Mouse (Mus musculus): Measurements from ENCODE around the gene Tas2r115. TPM values are rescaled to one million over a fixed set of nuclear protein-coding genes. Genes with fewer than 3 reads are reported as not detected.
"Not testable (repeated sequence)": the region's sequence is repeated elsewhere in the genome, so short reads cannot be mapped to it uniquely, and the experiment has no call there.

The Tas2r115 gene
- not detected in 2 replicates for total RNA-seq (2015; ENCODE audit: low replicate concordance)
- total RNA-seq (2017; ENCODE audit: low replicate concordance) = not detected in 2 replicates

DNA sequence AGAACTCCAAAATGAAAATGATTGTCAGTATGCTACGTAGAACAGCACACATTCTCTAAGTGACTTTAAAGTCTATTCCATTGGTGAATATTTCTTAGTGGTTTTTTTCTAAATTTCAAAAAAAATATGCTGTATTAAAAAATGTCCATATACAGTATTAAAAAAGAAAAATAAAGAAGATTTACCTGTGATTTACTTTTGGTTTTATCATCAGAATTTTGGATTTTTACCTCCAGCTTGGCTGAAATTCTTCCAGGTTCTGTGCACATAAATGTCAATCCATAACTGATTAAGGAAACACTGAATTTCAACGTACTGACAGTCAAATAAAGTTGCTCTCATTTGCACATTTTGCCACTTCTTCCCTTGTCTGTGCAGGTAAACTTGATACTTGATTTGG, at the start of gene Tas2r115:
Tas2r115 (minus strand) TSS at position 101 of the 400 bp plus-strand sequence.
- ATAC-seq (replicated peaks; ENCODE audit: low FRiP score, poor library complexity, severe bottlenecking) = no peak

DNA sequence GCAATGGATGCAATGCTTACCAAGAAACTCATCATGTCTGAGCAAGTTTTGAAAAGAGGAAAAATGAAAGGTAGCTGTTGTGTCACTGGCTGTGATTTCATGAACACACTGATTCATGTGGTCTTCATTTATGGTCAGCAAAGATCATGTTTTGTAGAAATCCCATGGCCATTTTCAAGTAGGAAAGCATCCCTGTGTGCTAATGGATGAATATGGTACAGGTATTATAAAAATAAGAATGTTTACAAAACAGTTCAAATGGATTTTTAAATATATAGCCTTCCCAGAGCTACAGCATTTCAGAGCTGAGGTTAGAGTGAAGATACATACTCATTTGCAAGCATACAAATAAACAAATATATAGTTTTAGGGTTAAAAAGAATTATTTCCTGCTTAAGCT, 40.2 kb upstream of the Tas2r115 start, which contains the start of gene Tas2r136:
Tas2r136 (minus strand) TSS at position 101 of the 400 bp plus-strand sequence.
- ATAC-seq (replicated peaks; ENCODE audit: low FRiP score, poor library complexity, severe bottlenecking) = no peak

DNA sequence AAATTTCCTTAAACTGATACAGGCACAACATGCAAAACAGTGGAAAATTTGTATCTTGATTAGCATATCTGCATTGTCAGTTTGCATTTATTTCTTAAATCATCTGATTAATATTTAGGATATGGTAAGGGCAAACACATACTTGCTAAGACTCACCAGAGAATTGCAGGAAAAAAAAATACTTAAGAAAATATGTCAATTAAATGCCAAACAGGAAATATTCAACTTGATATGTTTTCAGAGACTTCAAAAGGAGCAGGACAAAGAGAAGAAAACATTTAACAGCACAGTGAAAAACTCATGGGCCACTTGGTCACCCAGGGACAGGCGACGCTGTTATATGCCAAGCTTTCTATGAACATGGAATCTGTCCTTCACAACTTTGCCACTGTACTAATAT, 24.0 kb upstream of the Tas2r115 start, which contains the start of gene Tas2r102:
Tas2r102 (plus strand) TSS at position 301 of the 400 bp plus-strand sequence.
- ATAC-seq (replicated peaks; ENCODE audit: low FRiP score, poor library complexity, severe bottlenecking) = no peak

DNA sequence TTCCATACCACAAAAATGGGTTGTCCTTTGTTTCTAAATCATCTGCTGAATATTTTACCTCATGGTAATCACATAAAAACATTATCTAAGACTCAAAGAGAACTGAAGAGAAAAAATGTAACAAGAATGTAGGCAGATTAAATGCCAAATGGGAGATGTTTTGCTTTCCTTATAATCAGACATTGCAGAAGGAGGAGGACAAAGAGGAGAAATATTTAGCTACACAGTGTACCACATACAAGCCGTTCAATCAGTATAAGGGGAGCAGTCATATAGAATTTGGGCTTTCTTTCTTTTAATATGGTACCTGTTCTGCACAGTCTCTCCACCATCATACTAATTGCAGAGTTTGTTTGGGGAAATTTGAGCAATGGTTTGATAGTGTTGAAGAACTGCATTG, 16.6 kb upstream of the Tas2r115 start, which contains the start of gene Tas2r124:
Tas2r124 (plus strand) TSS at position 301 of the 400 bp plus-strand sequence.
- no peak for ATAC-seq (replicated peaks; ENCODE audit: low FRiP score, poor library complexity, severe bottlenecking)

GRCm38 (mm10) chr6:132750206-132750605, 12.4 kb upstream of the Tas2r115 start:
- ATAC-seq (replicated peaks; ENCODE audit: low FRiP score, poor library complexity, severe bottlenecking) = no peak

DNA sequence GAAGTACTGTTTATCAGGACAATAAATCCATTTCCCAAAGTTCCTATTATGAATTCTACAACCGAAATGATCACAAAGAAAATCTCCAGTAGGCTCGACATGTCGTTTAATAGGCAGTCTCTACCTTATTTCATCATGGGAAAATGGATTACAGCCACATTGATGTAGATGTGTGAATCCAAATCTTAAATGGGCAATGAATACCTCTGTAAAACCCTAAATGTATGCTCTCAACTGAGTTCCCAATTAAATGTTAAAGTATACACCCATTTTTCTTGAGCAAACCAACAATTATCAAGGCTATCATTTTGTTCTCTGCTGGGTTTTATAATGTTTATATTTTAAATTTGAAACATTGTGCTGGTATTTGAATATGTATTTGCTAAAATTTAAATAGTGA, 26.0 kb downstream of the Tas2r115 start, which contains the start of gene Tas2r122:
Tas2r122 (minus strand) TSS at position 101 of the 400 bp plus-strand sequence.
- ATAC-seq (replicated peaks; ENCODE audit: low FRiP score, poor library complexity, severe bottlenecking) = no peak

DNA sequence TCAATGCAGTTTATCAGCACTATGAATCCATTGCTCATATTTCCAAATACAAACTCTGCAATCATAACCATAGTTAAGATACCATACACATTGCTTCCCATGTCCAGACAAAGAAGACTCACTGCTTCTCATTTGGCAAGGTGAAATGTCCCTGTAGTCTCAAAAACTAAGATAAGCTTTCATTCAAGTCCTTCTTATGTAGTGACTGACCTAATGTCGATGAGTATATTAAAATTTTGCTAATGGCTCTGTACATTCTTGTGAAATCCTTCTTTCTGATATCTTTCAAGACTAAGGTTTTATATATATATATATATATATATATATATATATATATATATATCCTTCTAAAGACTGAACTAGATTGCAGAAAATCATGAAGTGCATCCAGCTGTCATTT, 36.9 kb downstream of the Tas2r115 start, which contains the start of gene Tas2r121:
Tas2r121 (minus strand) TSS at position 101 of the 400 bp plus-strand sequence.
- no peak for ATAC-seq (replicated peaks; ENCODE audit: low FRiP score, poor library complexity, severe bottlenecking)

GRCm38 (mm10) chr6:132691596-132691995, 46.2 kb downstream of the Tas2r115 start:
- ATAC-seq (replicated peaks; ENCODE audit: low FRiP score, poor library complexity, severe bottlenecking) = not testable (repeated sequence)

Other genes with a start within 250 kb of the Tas2r115 start
- not detected in 2 replicates for gene Prh1, start 168.2 kb downstream of the Tas2r115 start, total RNA-seq (2015; ENCODE audit: low replicate concordance)
- gene Prh1, start 168.2 kb downstream of the Tas2r115 start, total RNA-seq (2017; ENCODE audit: low replicate concordance) = not detected in 2 replicates
- not detected in 2 replicates for gene Prp2, start 142.1 kb downstream of the Tas2r115 start, total RNA-seq (2015; ENCODE audit: low replicate concordance)
- gene Prp2, start 142.1 kb downstream of the Tas2r115 start, total RNA-seq (2017; ENCODE audit: low replicate concordance) = not detected in 2 replicates
- not detected in 2 replicates for gene A630073D07Rik, start 86.5 kb downstream of the Tas2r115 start, total RNA-seq (2015; ENCODE audit: low replicate concordance)
- not detected in 2 replicates for gene A630073D07Rik, start 86.5 kb downstream of the Tas2r115 start, total RNA-seq (2017; ENCODE audit: low replicate concordance)
- gene Tas2r120, start 81.1 kb downstream of the Tas2r115 start, total RNA-seq (2015; ENCODE audit: low replicate concordance) = not detected in 2 replicates
- gene Tas2r120, start 81.1 kb downstream of the Tas2r115 start, total RNA-seq (2017; ENCODE audit: low replicate concordance) = not detected in 2 replicates
- gene Tas2r121, start 37.0 kb downstream of the Tas2r115 start, total RNA-seq (2015; ENCODE audit: low replicate concordance) = not detected in 2 replicates
- not detected in 2 replicates for gene Tas2r121, start 37.0 kb downstream of the Tas2r115 start, total RNA-seq (2017; ENCODE audit: low replicate concordance)
- gene Tas2r122, start 26.1 kb downstream of the Tas2r115 start, total RNA-seq (2015; ENCODE audit: low replicate concordance) = not detected in 2 replicates
- not detected in 2 replicates for gene Tas2r122, start 26.1 kb downstream of the Tas2r115 start, total RNA-seq (2017; ENCODE audit: low replicate concordance)
- not detected in 2 replicates for gene Tas2r124, start 16.7 kb upstream of the Tas2r115 start, total RNA-seq (2015; ENCODE audit: low replicate concordance)
- not detected in 2 replicates for gene Tas2r124, start 16.7 kb upstream of the Tas2r115 start, total RNA-seq (2017; ENCODE audit: low replicate concordance)
- not detected in 2 replicates for gene Tas2r102, start 24.1 kb upstream of the Tas2r115 start, total RNA-seq (2015; ENCODE audit: low replicate concordance)
- not detected in 2 replicates for gene Tas2r102, start 24.1 kb upstream of the Tas2r115 start, total RNA-seq (2017; ENCODE audit: low replicate concordance)
- gene Tas2r136, start 40.1 kb upstream of the Tas2r115 start, total RNA-seq (2015; ENCODE audit: low replicate concordance) = not detected in 2 replicates
- not detected in 2 replicates for gene Tas2r136, start 40.1 kb upstream of the Tas2r115 start, total RNA-seq (2017; ENCODE audit: low replicate concordance)
- gene Tas2r117, start 64.8 kb upstream of the Tas2r115 start, total RNA-seq (2015; ENCODE audit: low replicate concordance) = not detected in 2 replicates
- gene Tas2r117, start 64.8 kb upstream of the Tas2r115 start, total RNA-seq (2017; ENCODE audit: low replicate concordance) = not detected in 2 replicates
- not detected in 2 replicates for gene Tas2r123, start 109.1 kb upstream of the Tas2r115 start, total RNA-seq (2015; ENCODE audit: low replicate concordance)
- gene Tas2r123, start 109.1 kb upstream of the Tas2r115 start, total RNA-seq (2017; ENCODE audit: low replicate concordance) = not detected in 2 replicates
- gene Tas2r116, start 117.4 kb upstream of the Tas2r115 start, total RNA-seq (2015; ENCODE audit: low replicate concordance) = not detected in 2 replicates
- gene Tas2r116, start 117.4 kb upstream of the Tas2r115 start, total RNA-seq (2017; ENCODE audit: low replicate concordance) = not detected in 2 replicates
- not detected in 2 replicates for gene Tas2r110, start 130.0 kb upstream of the Tas2r115 start, total RNA-seq (2015; ENCODE audit: low replicate concordance)
- gene Tas2r110, start 130.0 kb upstream of the Tas2r115 start, total RNA-seq (2017; ENCODE audit: low replicate concordance) = not detected in 2 replicates
- gene Tas2r113, start 155.0 kb upstream of the Tas2r115 start, total RNA-seq (2015; ENCODE audit: low replicate concordance) = not detected in 2 replicates
- not detected in 2 replicates for gene Tas2r113, start 155.0 kb upstream of the Tas2r115 start, total RNA-seq (2017; ENCODE audit: low replicate concordance)
- gene Tas2r125, start 171.6 kb upstream of the Tas2r115 start, total RNA-seq (2015; ENCODE audit: low replicate concordance) = not detected in 2 replicates
- gene Tas2r125, start 171.6 kb upstream of the Tas2r115 start, total RNA-seq (2017; ENCODE audit: low replicate concordance) = not detected in 2 replicates
- gene Tas2r129, start 213.1 kb upstream of the Tas2r115 start, total RNA-seq (2015; ENCODE audit: low replicate concordance) = not detected in 2 replicates
- not detected in 2 replicates for gene Tas2r129, start 213.1 kb upstream of the Tas2r115 start, total RNA-seq (2017; ENCODE audit: low replicate concordance)
- gene Tas2r131, start 219.9 kb upstream of the Tas2r115 start, total RNA-seq (2015; ENCODE audit: low replicate concordance) = not detected in 2 replicates
- gene Tas2r131, start 219.9 kb upstream of the Tas2r115 start, total RNA-seq (2017; ENCODE audit: low replicate concordance) = not detected in 2 replicates
- not detected in 2 replicates for gene Tas2r109, start 242.9 kb upstream of the Tas2r115 start, total RNA-seq (2015; ENCODE audit: low replicate concordance)
- gene Tas2r109, start 242.9 kb upstream of the Tas2r115 start, total RNA-seq (2017; ENCODE audit: low replicate concordance) = not detected in 2 replicates

All from erythroblast, adult 5-6 weeks (primary cell).